Mouse (Mus musculus) forebrain, postnatal 0 days (tissue): ENCODE results near the gene Cnga3. TPM values are rescaled to one million over a fixed set of nuclear protein-coding genes. Genes with fewer than 3 reads are reported as not detected.

Experiments
- ATAC-seq: fragments of 200-750 bp; cut with Nextera tagmentation; 2 replicates; pipeline ENCODE4 v1.8.0; 2017; ENCODE audit warnings: mild to moderate bottlenecking, moderate library complexity
- DNase-seq: peaks from one replicate; pipeline ENCODE4 v3.0.0-alpha.2; 2015
- H3K27ac ChIP-seq: fragments of 300-500 bp; sonication (generic); 2 replicates; pipeline ENCODE4 v1.5.1; 2014; ENCODE audit warnings: low read depth, mild to moderate bottlenecking, antibody characterized with exemption, low read length, moderate library complexity, mixed read lengths
- H3K27me3 ChIP-seq: fragments of 300-500 bp; sonication (generic); 2 replicates; pipeline ENCODE4 v1.6.1; 2014; ENCODE audit warnings: mild to moderate bottlenecking, low read length, mixed read lengths; ENCODE audit not compliant: insufficient read depth
- H3K36me3 ChIP-seq: fragments of 300-500 bp; sonication (generic); 2 replicates; pipeline ENCODE4 v1.6.1; 2014; ENCODE audit warnings: mild to moderate bottlenecking, moderate library complexity; ENCODE audit not compliant: insufficient read depth
- H3K4me1 ChIP-seq: fragments of 300-500 bp; sonication (generic); 2 replicates; pipeline ENCODE4 v1.6.1; 2014; ENCODE audit warnings: antibody characterized with exemption; ENCODE audit not compliant: insufficient read depth
- H3K4me2 ChIP-seq: fragments of 300-500 bp; sonication (generic); 2 replicates; pipeline ENCODE4 v1.6.1; 2014; ENCODE audit warnings: low read depth, mild to moderate bottlenecking, moderate library complexity
- H3K4me3 ChIP-seq: fragments of 300-500 bp; sonication (generic); 2 replicates; pipeline ENCODE4 v1.5.1; 2014; ENCODE audit warnings: low read depth, low read length, mixed read lengths
- H3K9ac ChIP-seq: fragments of 300-500 bp; sonication (generic); 2 replicates; pipeline ENCODE4 v1.6.1; 2014; ENCODE audit warnings: mild to moderate bottlenecking
- H3K9me3 ChIP-seq: fragments of 300-500 bp; sonication (generic); 2 replicates; pipeline ENCODE4 v1.6.1; 2016; ENCODE audit warnings: low read length
- CTCF ChIP-seq: sonication (generic); IDR thresholded peaks from 2 replicates; pipeline ENCODE4 v1.5.1; 2016; ENCODE audit warnings: antibody characterized with exemption, control low read depth, low read depth
- WGBS: fragments of 180-500 bp; shearing (Covaris S2); extraction: QIAGEN DNeasy Blood & Tissue Kit; methylation state at CpG from one replicate; pipeline ENCODE4 v1.1.7; 2014; 5-methylcytosine and 5-hydroxymethylcytosine counted together
- polyA plus RNA-seq: library from polyadenylated mRNA; unstranded; fragments of >200 nt; fragmentation: Nextera tagmentation; extraction: Ambion mirVana; gene quantifications from 2 replicates; pipeline ENCODE4 v1.2.1, GENCODE M21; 2015
- total RNA-seq: library from RNA; depleted of rRNA; stranded (reverse); fragments of >200 nt; gene quantifications from 2 replicates; pipeline ENCODE4 v1.2.3, GENCODE M21; 2014

Gene Cnga3
- total and polyA plus RNA-seq, 2 experiments from 2014 or later: 0.52 to 1.8 TPM

GRCm38 (mm10) chr1:37298904-37299303, 84.7 kb downstream of the Cnga3 start:
- no peak overlapping the region for H3K27ac ChIP-seq
- 83% methylated on average over 2 of the region's 2 CpGs for WGBS
- no peak overlapping the region for H3K4me2 ChIP-seq
- H3K27me3 ChIP-seq: no peaks in the 10 kb centered on the region
- no peaks in the 10 kb centered on the region for H3K36me3 ChIP-seq
- H3K4me1 ChIP-seq: peaks cover 7% of the 10 kb centered on the region; the same call in 1 of the 2 replicates
- no peak for ATAC-seq
- TF ChIP-seq CTCF: no peak
- no peak overlapping the region for H3K4me3 ChIP-seq
- no peak overlapping the region for H3K9ac ChIP-seq
- no peak for DNase-seq
- no peaks in the 10 kb centered on the region for H3K9me3 ChIP-seq

GRCm38 (mm10) chr1:37299540-37300491, 85.6 kb downstream of the Cnga3 start, which contains the start of gene Inpp4a:
Gene Inpp4a, plus strand, starts transcription at chr1:37299865.
- H3K4me1 ChIP-seq: peaks cover 7% of the 10 kb centered on the region; the same call in 1 of the 2 replicates
- DNase-seq (peak; percentile 96), ATAC-seq (peak; percentile 93)
- no peaks in the 10 kb centered on the region for H3K9me3 ChIP-seq
- H3K27ac ChIP-seq: peak within 1 kb of the TSS; percentile 62
- H3K9ac ChIP-seq: peak within 1 kb of the TSS; percentile 80
- no peak for TF ChIP-seq CTCF
- H3K4me2 ChIP-seq: peak within 1 kb of the TSS; percentile 66
- H3K36me3 ChIP-seq: no peaks in the 10 kb centered on the region
- peak within 1 kb of the TSS; percentile 63 for H3K4me3 ChIP-seq
- WGBS: 3% methylated on average over 76 of the region's 77 CpGs
- H3K27me3 ChIP-seq: no peaks in the 10 kb centered on the region

GRCm38 (mm10) chr1:37300650-37301049, 86.4 kb downstream of the Cnga3 start:
- H3K4me3 ChIP-seq: peak overlapping the region; percentile 63
- 63% methylated on average over 5 of the region's 5 CpGs for WGBS
- peaks cover 7% of the 10 kb centered on the region; the same call in 1 of the 2 replicates for H3K4me1 ChIP-seq
- H3K27ac ChIP-seq: peak overlapping the region; percentile 62; the same call in 1 of the 2 replicates
- ATAC-seq (no peak), DNase-seq (no peak)
- H3K27me3 ChIP-seq: no peaks in the 10 kb centered on the region
- peak overlapping the region; percentile 66 for H3K4me2 ChIP-seq
- no peaks in the 10 kb centered on the region for H3K36me3 ChIP-seq
- TF ChIP-seq CTCF: no peak
- peak overlapping the region; percentile 80 for H3K9ac ChIP-seq
- no peaks in the 10 kb centered on the region for H3K9me3 ChIP-seq

- H3K9me3 ChIP-seq: no peaks in the 10 kb centered on the region
- H3K27ac ChIP-seq: no peak overlapping the region
- no peak for ATAC-seq
- H3K4me3 ChIP-seq: no peak overlapping the region
- WGBS: 84% methylated on average over 3 of the region's 3 CpGs
- TF ChIP-seq CTCF: no peak
- no peak overlapping the region for H3K9ac ChIP-seq
- no peak for DNase-seq
- no peaks in the 10 kb centered on the region for H3K27me3 ChIP-seq
- no peaks in the 10 kb centered on the region for H3K36me3 ChIP-seq
- H3K4me1 ChIP-seq: peaks cover 7% of the 10 kb centered on the region; the same call in 1 of the 2 replicates
- H3K4me2 ChIP-seq: no peak overlapping the region
Measured at GRCm38 (mm10) chr1:37302801-37303200, 88.6 kb downstream of the Cnga3 start.

GRCm38 (mm10) chr1:37305691-37306287, 91.6 kb downstream of the Cnga3 start:
- DNase-seq (no peak), ATAC-seq (no peak)
- Histone ChIP-seq H3K9ac (no peak overlapping the region), H3K36me3 (no peaks in the 10 kb centered on the region), H3K27me3 (no peaks in the 10 kb centered on the region), H3K9me3 (no peaks in the 10 kb centered on the region), H3K27ac (no peak overlapping the region), H3K4me2 (no peak overlapping the region), H3K4me1 (peaks cover 6% of the 10 kb centered on the region; the same call in 1 of the 2 replicates), H3K4me3 (no peak overlapping the region)
- TF ChIP-seq CTCF: no peak
- WGBS: 76% methylated on average over 9 of the region's 9 CpGs

- Histone ChIP-seq H3K4me2 (no peak overlapping the region), H3K4me1 (no peaks in the 10 kb centered on the region), H3K27ac (no peak overlapping the region), H3K4me3 (no peak overlapping the region), H3K9me3 (no peaks in the 10 kb centered on the region), H3K36me3 (no peaks in the 10 kb centered on the region), H3K9ac (no peak overlapping the region), H3K27me3 (no peaks in the 10 kb centered on the region)
- 92% methylated on average over 2 of the region's 2 CpGs for WGBS
- ATAC-seq (no peak), DNase-seq (no peak)
- TF ChIP-seq CTCF: no peak
Measured at GRCm38 (mm10) chr1:37307586-37307985, 93.4 kb downstream of the Cnga3 start.
